Mouse (Mus musculus) CD4-positive, CD25-positive, alpha-beta regulatory T cell (primary cell): ENCODE results near the gene Gm10330. TPM values are rescaled to one million over a fixed set of nuclear protein-coding genes. Genes with fewer than 3 reads are reported as not detected.

Experiments used
- polyA plus RNA-seq: library from polyadenylated mRNA; unstranded; fragments of 100-300 nt; shearing (Covaris generic); gene quantifications from one replicate; pipeline ENCODE4 v1.2.1, GENCODE M21; 2017

Gm10330 gene
- 0.17 TPM for polyA plus RNA-seq

GRCm38 (mm10) chr12:23780165-23780564 lies at the start of gene Gm10330:
Gm10330 (minus strand) TSS chr12:23780265.

